Mouse (Mus musculus): Measurements from ENCODE around the gene Gm10097. TPM values are rescaled to one million over a fixed set of nuclear protein-coding genes. Genes with fewer than 3 reads are reported as not detected.

Gm10097 gene
- polyA plus RNA-seq, 1 experiment from 2014 or later: 0.07 TPM

DNA sequence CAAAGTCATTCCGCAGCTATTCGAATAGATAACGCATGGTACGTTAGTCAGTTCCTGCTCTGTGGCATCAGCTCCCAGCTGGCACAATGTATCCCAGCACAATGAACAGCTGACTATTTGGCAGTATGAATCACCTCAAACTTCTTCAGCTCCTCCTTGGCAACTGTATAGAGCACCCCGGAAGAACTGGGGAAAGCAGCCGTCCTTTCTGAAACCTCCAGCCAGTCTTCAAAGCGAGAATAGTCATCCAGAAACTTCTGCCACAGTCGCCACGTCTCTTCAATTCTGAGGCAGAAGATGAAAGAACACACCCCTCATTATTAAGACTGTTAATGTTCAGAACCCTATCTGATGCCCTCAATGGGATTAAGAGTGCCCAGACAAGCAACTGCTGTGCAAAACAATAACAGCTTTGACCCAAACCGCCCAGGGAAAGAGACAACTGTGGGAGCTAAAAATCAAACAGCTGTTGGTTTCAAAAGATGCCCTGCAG is 12.7 kb upstream of the Gm10097 start:
- no peak overlapping the region for H3K4me3 ChIP-seq
- H3K4me1 ChIP-seq: no peaks in the 10 kb centered on the region
- peaks cover 19% of the 10 kb centered on the region; the same call in 1 of the 2 replicates for H3K36me3 ChIP-seq
- no peak overlapping the region for H3K4me2 ChIP-seq
- no peaks in the 10 kb centered on the region for H3K9me3 ChIP-seq
- no peak for ATAC-seq (ENCODE audit: insufficient number of reproducible peaks, insufficient read depth, low FRiP score, low TSS enrichment, low read depth)
- no peak overlapping the region for H3K9ac ChIP-seq
- WGBS: 66% methylated on average over 10 of the region's 10 CpGs
- H3K27me3 ChIP-seq: no peaks in the 10 kb centered on the region
- no peak overlapping the region for H3K27ac ChIP-seq

DNA sequence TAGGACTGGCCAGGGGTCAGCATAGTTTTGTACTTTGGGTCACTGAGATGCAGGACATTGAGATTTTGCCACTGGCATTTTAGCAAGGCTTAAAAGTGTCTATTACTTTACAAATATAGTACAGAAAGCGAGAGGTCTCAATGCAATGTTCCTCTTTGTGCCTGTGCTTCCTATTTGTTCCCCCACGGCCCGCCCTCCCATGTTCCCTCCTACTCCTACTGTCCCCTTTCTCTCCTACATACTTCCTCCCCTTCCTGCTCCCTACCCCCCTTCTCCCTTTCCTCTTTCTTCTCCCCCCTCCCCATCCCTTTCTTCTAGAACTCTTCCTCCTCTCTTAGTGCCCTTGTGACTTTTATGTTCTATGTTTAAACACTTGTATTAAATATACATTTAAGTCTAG is 12.1 kb upstream of the Gm10097 start:
- H3K36me3 ChIP-seq: peaks cover 18% of the 10 kb centered on the region; the same call in 1 of the 2 replicates
- ATAC-seq (ENCODE audit: insufficient number of reproducible peaks, insufficient read depth, low FRiP score, low TSS enrichment, low read depth): no peak
- 74% methylated on average over 3 of the region's 3 CpGs for WGBS
- H3K9ac ChIP-seq: no peak overlapping the region
- no peaks in the 10 kb centered on the region for H3K27me3 ChIP-seq
- no peaks in the 10 kb centered on the region for H3K9me3 ChIP-seq
- no peak overlapping the region for H3K4me2 ChIP-seq
- H3K27ac ChIP-seq: no peak overlapping the region
- H3K4me1 ChIP-seq: no peaks in the 10 kb centered on the region
- no peak overlapping the region for H3K4me3 ChIP-seq

DNA sequence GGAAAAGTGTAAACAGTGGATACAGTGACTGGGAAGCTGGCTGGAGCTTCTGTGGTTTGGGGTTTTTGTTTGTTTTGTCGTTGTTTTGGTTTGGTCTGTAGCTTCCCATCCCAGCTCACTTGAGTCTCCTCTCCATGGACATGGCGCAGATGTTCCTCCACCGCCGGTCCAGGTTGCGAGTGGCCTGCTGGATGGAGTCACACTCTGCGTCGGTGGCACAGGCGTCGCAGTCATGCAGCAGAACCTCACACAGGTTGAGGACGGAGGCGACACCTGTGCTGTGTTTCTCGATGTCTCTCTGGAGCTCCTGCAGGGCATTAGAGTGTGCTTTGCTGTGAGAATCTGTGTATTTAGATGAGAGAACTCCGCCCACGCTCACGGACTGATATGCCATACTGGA is 11.3 kb upstream of the Gm10097 start:
- Histone ChIP-seq H3K27ac (no peak overlapping the region), H3K36me3 (0 out of 2 replicates have a peak, but pooled peaks cover 11% of the 10 kb centered on the region), H3K4me1 (no peaks in the 10 kb centered on the region), H3K9me3 (no peaks in the 10 kb centered on the region), H3K27me3 (no peaks in the 10 kb centered on the region), H3K9ac (no peak overlapping the region), H3K4me2 (no peak overlapping the region), H3K4me3 (no peak overlapping the region)
- ATAC-seq (ENCODE audit: insufficient number of reproducible peaks, insufficient read depth, low FRiP score, low TSS enrichment, low read depth): no peak
- 94% methylated on average over 15 of the region's 15 CpGs for WGBS

DNA sequence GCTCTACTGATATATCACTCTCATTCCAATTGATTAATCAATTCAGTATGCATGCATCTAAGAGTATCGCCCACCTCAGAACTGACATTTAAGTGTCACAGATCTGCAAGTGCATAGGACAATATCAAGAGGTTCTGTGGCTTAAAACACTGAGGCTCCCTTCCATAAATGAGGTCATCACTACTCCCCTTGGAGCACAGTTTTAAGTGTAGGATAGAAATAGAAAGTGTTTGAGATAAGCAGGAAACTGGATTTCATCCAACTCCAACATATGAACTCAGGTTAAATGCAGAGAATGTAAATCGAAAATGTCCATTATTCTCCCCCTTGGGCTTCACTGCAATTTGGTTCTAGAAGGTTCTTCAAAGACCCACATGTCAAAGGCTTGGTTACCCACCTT is 10.1 kb upstream of the Gm10097 start:
- Histone ChIP-seq H3K9ac (no peak overlapping the region), H3K4me2 (no peak overlapping the region), H3K36me3 (0 out of 2 replicates have a peak, but pooled peaks cover 11% of the 10 kb centered on the region), H3K4me1 (no peaks in the 10 kb centered on the region), H3K9me3 (no peaks in the 10 kb centered on the region), H3K27ac (no peak overlapping the region), H3K4me3 (no peak overlapping the region), H3K27me3 (no peaks in the 10 kb centered on the region)
- no peak for ATAC-seq (ENCODE audit: insufficient number of reproducible peaks, insufficient read depth, low FRiP score, low TSS enrichment, low read depth)
- 76% methylated on average over 2 of the region's 2 CpGs for WGBS

DNA sequence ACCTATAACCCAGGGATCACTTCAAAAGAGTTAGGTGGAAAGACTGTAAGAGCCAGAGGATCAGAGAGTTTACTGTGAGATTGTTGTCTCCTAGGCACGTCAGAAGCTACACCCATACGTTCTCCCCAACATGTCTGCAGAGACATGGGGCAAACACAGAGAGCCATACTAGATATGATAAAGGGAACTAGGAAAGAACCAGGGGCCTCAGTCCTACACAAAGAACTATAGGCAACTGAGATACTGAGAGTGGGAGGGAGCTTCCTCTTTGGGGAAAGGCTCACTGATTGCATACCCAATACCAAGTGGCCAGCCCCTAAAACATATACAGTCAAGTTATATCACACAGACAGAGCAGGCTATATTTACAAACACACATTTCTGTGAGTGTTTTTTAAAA is 9.0 kb upstream of the Gm10097 start:
- Histone ChIP-seq H3K4me2 (no peak overlapping the region), H3K36me3 (0 out of 2 replicates have a peak, but pooled peaks cover 11% of the 10 kb centered on the region), H3K4me3 (no peak overlapping the region), H3K9ac (no peak overlapping the region), H3K9me3 (no peaks in the 10 kb centered on the region), H3K4me1 (no peaks in the 10 kb centered on the region), H3K27ac (no peak overlapping the region), H3K27me3 (no peaks in the 10 kb centered on the region)
- no peak for ATAC-seq (ENCODE audit: insufficient number of reproducible peaks, insufficient read depth, low FRiP score, low TSS enrichment, low read depth)
- 93% methylated on average over 2 of the region's 2 CpGs for WGBS

DNA sequence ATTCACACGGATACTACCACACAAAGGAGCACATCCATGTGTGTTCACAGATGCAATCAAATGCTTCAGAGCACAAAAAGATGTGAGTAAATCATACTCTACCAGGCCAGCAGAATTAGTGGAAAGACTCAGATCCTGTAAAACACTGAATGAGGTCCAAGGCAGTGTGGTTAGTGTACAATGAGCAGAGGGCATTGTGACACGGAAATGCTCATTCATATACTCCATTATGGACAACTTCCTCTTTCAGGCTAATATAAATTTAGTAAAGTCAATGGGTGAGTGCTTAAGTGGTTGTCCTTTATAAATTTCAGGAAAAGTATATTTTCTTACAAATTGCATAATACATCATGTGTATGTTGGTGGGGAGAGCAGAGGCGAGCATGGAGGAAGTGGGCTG is 1.9 kb upstream of the Gm10097 start:
- Histone ChIP-seq H3K36me3 (peaks cover 4% of the 10 kb centered on the region; the same call in 1 of the 2 replicates), H3K4me1 (peaks cover 8% of the 10 kb centered on the region), H3K9me3 (no peaks in the 10 kb centered on the region), H3K27ac (no peak overlapping the region), H3K4me2 (no peak overlapping the region), H3K27me3 (no peaks in the 10 kb centered on the region), H3K4me3 (no peak overlapping the region), H3K9ac (no peak overlapping the region)
- no peak for ATAC-seq (ENCODE audit: insufficient number of reproducible peaks, insufficient read depth, low FRiP score, low TSS enrichment, low read depth)
- 85% methylated on average over 3 of the region's 3 CpGs for WGBS

DNA sequence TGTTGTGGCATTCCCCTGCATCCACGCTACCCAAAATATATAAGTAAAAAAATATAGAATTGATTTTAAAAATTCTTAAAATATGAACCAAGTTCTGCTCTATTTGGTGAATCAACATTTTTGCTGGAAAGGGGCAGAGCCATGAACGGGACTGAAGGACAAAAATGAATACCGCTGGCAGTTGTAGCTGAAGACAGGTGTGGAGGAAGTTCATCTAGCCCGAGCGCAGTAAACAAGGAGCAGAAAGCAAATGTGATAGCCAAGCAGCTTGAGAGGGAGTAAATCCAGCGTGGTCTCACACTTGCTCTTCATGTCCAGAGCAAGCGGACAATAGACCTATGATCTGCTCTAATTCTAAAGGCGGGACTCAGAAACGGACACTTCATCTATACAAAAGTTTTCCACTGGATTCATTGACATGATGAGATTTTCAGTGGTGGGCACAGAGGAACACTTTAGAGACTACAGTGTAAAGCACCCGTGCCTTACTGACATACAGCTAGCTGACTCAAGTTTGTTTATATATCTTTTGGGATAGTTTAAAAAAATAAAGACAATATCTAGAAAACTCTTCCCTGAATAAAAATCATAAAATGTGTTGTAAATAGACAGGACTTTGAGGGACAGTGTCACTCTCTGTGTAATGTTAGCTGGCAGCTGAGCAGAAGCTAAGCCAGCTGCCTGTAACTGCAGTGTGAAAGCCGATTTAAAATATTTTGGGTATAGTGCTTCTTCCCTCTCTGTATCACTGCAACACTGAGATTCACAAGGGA is 1.4 kb downstream of the Gm10097 start:
- Histone ChIP-seq H3K9ac (no peak overlapping the region), H3K36me3 (peaks cover 4% of the 10 kb centered on the region; the same call in 1 of the 2 replicates), H3K4me3 (no peak overlapping the region), H3K27ac (no peak overlapping the region), H3K27me3 (no peaks in the 10 kb centered on the region), H3K9me3 (no peaks in the 10 kb centered on the region), H3K4me1 (peaks cover 8% of the 10 kb centered on the region), H3K4me2 (no peak overlapping the region)
- no peak for ATAC-seq (ENCODE audit: insufficient number of reproducible peaks, insufficient read depth, low FRiP score, low TSS enrichment, low read depth)
- 77% methylated on average over 11 of the region's 11 CpGs for WGBS

DNA sequence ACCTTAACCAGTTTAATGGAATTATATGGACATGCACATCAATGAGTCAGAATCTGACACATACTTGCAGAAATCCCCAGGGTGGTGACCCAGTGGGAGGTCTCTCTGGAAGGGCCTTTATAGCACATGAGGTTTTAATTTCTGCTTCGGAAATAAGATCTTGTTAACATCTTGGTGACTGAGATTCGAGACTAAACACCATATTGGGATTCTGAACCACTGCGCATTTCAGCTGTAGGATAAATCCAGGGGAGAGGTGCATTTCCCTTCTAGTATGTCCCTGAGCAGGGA is 1.9 kb downstream of the Gm10097 start:
- ATAC-seq (ENCODE audit: insufficient number of reproducible peaks, insufficient read depth, low FRiP score, low TSS enrichment, low read depth): no peak
- Histone ChIP-seq H3K27me3 (no peaks in the 10 kb centered on the region), H3K4me1 (peaks cover 8% of the 10 kb centered on the region), H3K36me3 (peaks cover 4% of the 10 kb centered on the region; the same call in 1 of the 2 replicates), H3K9me3 (no peaks in the 10 kb centered on the region), H3K4me2 (no peak overlapping the region), H3K27ac (no peak overlapping the region), H3K9ac (no peak overlapping the region), H3K4me3 (no peak overlapping the region)
- 21% methylated on average over 3 of the region's 3 CpGs for WGBS

DNA sequence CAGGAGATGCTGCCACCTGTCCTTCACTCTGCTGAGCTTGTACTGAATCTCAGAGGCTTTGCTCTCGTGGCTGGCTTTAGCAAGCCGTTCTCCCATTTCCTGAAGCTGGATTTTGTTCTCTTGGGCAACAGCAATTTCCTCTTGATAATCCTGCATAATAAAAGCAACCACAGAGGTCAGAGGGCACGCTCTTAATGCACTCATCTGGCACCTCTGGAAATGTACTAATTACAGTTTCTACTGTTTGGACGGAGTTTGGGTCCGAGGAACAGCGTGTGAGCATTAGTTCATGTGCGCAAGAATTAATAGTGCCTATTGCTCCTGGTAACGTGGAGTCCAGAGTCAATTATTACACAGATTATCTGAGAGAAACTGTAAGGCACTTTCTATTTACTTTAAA is 3.1 kb downstream of the Gm10097 start:
- Histone ChIP-seq H3K4me3 (no peak overlapping the region), H3K27ac (no peak overlapping the region), H3K27me3 (no peaks in the 10 kb centered on the region), H3K4me1 (peaks cover 8% of the 10 kb centered on the region), H3K9me3 (no peaks in the 10 kb centered on the region), H3K36me3 (peaks cover 4% of the 10 kb centered on the region; the same call in 1 of the 2 replicates), H3K4me2 (no peak overlapping the region), H3K9ac (no peak overlapping the region)
- ATAC-seq (ENCODE audit: insufficient number of reproducible peaks, insufficient read depth, low FRiP score, low TSS enrichment, low read depth): no peak
- 61% methylated on average over 8 of the region's 8 CpGs for WGBS

DNA sequence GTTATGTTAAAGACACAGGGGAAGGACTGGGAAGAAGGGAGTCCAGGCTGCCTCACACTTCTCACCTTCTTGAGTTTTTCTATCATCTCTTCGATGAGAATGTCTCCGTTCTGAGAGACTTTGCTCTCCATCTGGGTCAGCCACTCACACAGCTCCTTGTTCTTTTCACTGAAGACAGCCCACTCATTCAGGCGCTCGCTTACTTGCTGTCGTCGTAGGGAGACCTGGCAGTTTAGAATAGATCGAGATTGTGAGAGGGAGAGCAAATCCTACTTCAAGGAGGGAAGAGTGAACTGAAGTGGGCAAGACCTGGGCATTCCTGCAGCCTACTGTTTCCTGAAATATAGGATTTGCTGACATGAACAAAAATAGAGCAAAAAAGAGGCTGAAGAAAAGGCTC is 6.7 kb downstream of the Gm10097 start:
- H3K9me3 ChIP-seq: no peaks in the 10 kb centered on the region
- no peak overlapping the region for H3K9ac ChIP-seq
- H3K36me3 ChIP-seq: no peaks in the 10 kb centered on the region
- H3K27ac ChIP-seq: no peak overlapping the region
- no peak overlapping the region for H3K4me3 ChIP-seq
- WGBS: 90% methylated on average over 7 of the region's 7 CpGs
- ATAC-seq (ENCODE audit: insufficient number of reproducible peaks, insufficient read depth, low FRiP score, low TSS enrichment, low read depth): no peak
- no peak overlapping the region for H3K4me2 ChIP-seq
- no peaks in the 10 kb centered on the region for H3K27me3 ChIP-seq
- H3K4me1 ChIP-seq: peaks cover 7% of the 10 kb centered on the region

DNA sequence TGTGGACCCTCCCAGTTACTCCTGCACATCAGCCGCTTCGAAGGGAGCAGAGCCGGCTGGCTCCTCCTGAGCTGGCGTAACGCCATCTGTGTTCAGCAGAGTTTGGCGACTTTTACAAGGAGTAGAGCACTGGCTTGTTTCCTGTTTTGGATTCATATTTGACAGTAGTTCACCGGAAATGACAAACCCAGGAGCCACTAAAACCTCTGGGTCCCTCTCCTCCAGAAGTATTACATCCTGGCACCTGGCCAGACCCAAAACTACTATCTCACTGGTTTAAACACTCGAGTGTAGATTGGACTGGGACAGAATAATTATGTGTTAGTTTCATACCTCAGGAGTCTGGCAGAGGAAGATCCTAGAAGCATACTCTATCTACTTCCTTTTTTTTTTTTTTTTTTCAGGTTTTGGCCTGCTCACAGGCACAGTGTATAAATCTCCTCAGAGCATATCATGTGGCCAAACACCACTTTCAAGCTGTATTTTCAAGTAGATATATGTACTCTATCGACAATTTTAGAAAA is 11.0 kb downstream of the Gm10097 start:
- no peaks in the 10 kb centered on the region; the same call in 1 of the 2 replicates for H3K36me3 ChIP-seq
- H3K27me3 ChIP-seq: no peaks in the 10 kb centered on the region
- no peak for ATAC-seq (ENCODE audit: insufficient number of reproducible peaks, insufficient read depth, low FRiP score, low TSS enrichment, low read depth)
- no peak overlapping the region for H3K9ac ChIP-seq
- H3K9me3 ChIP-seq: no peaks in the 10 kb centered on the region
- no peak overlapping the region for H3K4me2 ChIP-seq
- no peaks in the 10 kb centered on the region for H3K4me1 ChIP-seq
- WGBS: 68% methylated on average over 9 of the region's 9 CpGs
- H3K4me3 ChIP-seq: no peak overlapping the region
- H3K27ac ChIP-seq: no peak overlapping the region

DNA sequence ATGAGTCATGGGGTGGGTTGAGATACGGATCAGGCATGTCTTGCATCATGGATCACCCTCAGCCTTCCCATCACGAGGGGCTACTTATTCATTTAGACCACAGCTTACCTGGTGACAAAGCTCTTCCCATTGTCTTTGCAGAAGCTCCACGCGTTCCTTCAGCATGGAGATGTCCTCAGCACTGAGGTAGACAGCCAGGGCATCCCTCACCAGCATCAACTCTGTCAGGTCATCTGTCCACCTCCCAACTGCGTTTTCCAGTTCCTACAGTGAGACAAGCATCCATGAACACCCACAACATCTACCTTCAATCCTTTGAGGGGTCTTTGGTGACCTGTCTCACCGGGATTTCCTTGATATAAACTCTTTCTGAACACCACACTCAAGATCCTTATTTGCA is 14.7 kb downstream of the Gm10097 start:
- no peak for ATAC-seq (ENCODE audit: insufficient number of reproducible peaks, insufficient read depth, low FRiP score, low TSS enrichment, low read depth)
- Histone ChIP-seq H3K4me1 (no peaks in the 10 kb centered on the region), H3K27me3 (no peaks in the 10 kb centered on the region), H3K27ac (no peak overlapping the region), H3K4me3 (no peak overlapping the region), H3K4me2 (no peak overlapping the region), H3K9me3 (no peaks in the 10 kb centered on the region), H3K9ac (no peak overlapping the region), H3K36me3 (peaks cover 6% of the 10 kb centered on the region)
- WGBS: 83% methylated on average over 6 of the region's 6 CpGs
